Mouse (Mus musculus) stomach, embryonic 16.5 days (tissue): ENCODE results near the gene Arid3a. TPM values are rescaled to one million over a fixed set of nuclear protein-coding genes. Genes with fewer than 3 reads are reported as not detected.

Source experiments
- ATAC-seq: fragments of 200-750 bp; cut with Nextera tagmentation; 2 replicates; pipeline ENCODE4 v1.8.0; 2017; ENCODE audit warnings: moderate number of reproducible peaks, moderate TSS enrichment; ENCODE audit not compliant: insufficient read depth, low FRiP score
- H3K27ac ChIP-seq: fragments of 300-500 bp; sonication (generic); 2 replicates; pipeline ENCODE4 v1.5.1; 2014; ENCODE audit warnings: low read length
- H3K27me3 ChIP-seq: fragments of 300-500 bp; sonication (generic); 2 replicates; pipeline ENCODE4 v1.6.1; 2014; ENCODE audit warnings: low read length, control low read depth, mixed read lengths; ENCODE audit not compliant: control insufficient read depth, insufficient read depth
- H3K36me3 ChIP-seq: fragments of 300-500 bp; sonication (generic); 2 replicates; pipeline ENCODE4 v1.6.1; 2014; ENCODE audit warnings: low read length; ENCODE audit not compliant: control insufficient read depth, insufficient read depth
- H3K4me1 ChIP-seq: fragments of 300-500 bp; sonication (generic); 2 replicates; pipeline ENCODE4 v1.6.1; 2014; ENCODE audit warnings: low read length, control low read depth, mixed read lengths; ENCODE audit not compliant: control insufficient read depth, insufficient read depth
- H3K4me2 ChIP-seq: fragments of 300-500 bp; sonication (generic); 2 replicates; pipeline ENCODE4 v1.6.1; 2014; ENCODE audit warnings: low read depth, low read length, mixed read lengths
- H3K4me3 ChIP-seq: fragments of 300-500 bp; sonication (generic); replicated peaks from 2 replicates; pipeline ENCODE4 v1.5.1; 2014; ENCODE audit warnings: mild to moderate bottlenecking, low read length
- H3K9ac ChIP-seq: fragments of 300-500 bp; sonication (generic); 2 replicates; pipeline ENCODE4 v1.6.1; 2014; ENCODE audit warnings: low read length
- H3K9me3 ChIP-seq: fragments of 300-500 bp; sonication (generic); replicated peaks from 2 replicates; pipeline ENCODE4 v1.6.1; 2016; ENCODE audit warnings: low read length, control low read depth; ENCODE audit not compliant: control insufficient read depth
- WGBS: fragments of 180-500 bp; shearing (Covaris S2); extraction: QIAGEN DNeasy Blood & Tissue Kit; methylation state at CpG from one replicate; pipeline ENCODE4 v1.1.7; 2014; 5-methylcytosine and 5-hydroxymethylcytosine counted together
- polyA plus RNA-seq: library from polyadenylated mRNA; unstranded; fragments of >200 nt; fragmentation: Nextera tagmentation; extraction: Ambion mirVana; gene quantifications from 2 replicates; pipeline ENCODE4 v1.2.1, GENCODE M21; 2015

Arid3a gene
- polyA plus RNA-seq, 1 experiment from 2014 or later = 5.2 TPM

- Histone ChIP-seq H3K9ac (no peak overlapping the region), H3K4me2 (no peak overlapping the region), H3K4me3 (no peak overlapping the region), H3K36me3 (peaks cover 31% of the 10 kb centered on the region), H3K9me3 (no peaks in the 10 kb centered on the region), H3K27ac (no peak overlapping the region), H3K27me3 (no peaks in the 10 kb centered on the region), H3K4me1 (peaks cover 6% of the 10 kb centered on the region; the same call in 1 of the 2 replicates)
- no peak for ATAC-seq
- WGBS = 92% methylated on average over 9 of the region's 9 CpGs
Observed at GRCm38 (mm10) chr10:79906712-79907111, 20.1 kb upstream of the Arid3a start.

DNA sequence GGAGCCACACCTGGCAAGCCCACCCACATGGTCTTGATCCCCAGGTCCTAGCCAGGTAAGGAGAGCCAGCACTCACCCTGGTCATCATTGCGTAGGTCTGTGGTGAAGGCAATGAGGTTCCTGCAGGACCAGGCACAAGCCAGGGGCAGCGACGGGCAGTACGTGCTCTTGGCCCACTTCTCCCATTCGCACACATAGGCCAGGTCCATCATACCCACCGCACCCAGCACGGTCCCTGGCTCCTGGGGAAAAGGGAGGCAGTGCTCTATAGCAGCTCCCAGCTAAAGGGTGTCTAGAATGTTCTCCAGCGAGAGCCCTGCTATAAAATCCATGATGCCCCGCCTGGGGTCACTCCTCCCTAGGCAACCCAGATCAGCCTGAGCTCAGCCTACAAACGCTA is 19.4 kb upstream of the Arid3a start:
- 91% methylated on average over 10 of the region's 10 CpGs for WGBS
- peaks cover 6% of the 10 kb centered on the region; the same call in 1 of the 2 replicates for H3K4me1 ChIP-seq
- no peak overlapping the region for H3K4me3 ChIP-seq
- H3K4me2 ChIP-seq = no peak overlapping the region
- no peak overlapping the region for H3K9ac ChIP-seq
- no peaks in the 10 kb centered on the region for H3K27me3 ChIP-seq
- no peak overlapping the region for H3K27ac ChIP-seq
- no peaks in the 10 kb centered on the region for H3K9me3 ChIP-seq
- no peak for ATAC-seq
- peaks cover 33% of the 10 kb centered on the region for H3K36me3 ChIP-seq

- Histone ChIP-seq H3K27ac (peak within 1 kb of the TSS; percentile 93), H3K9ac (peak within 1 kb of the TSS; percentile 84), H3K4me3 (peak within 1 kb of the TSS; percentile 62), H3K9me3 (no peaks in the 10 kb centered on the region), H3K4me2 (peak within 1 kb of the TSS; percentile 53), H3K36me3 (peaks cover 30% of the 10 kb centered on the region), H3K4me1 (peaks cover 6% of the 10 kb centered on the region), H3K27me3 (no peaks in the 10 kb centered on the region)
- peak; percentile 97 for ATAC-seq
- 1% methylated on average over 52 of the region's 52 CpGs for WGBS
Observed at GRCm38 (mm10) chr10:79908167-79909091, 18.4 kb upstream of the Arid3a start, which contains the start of gene Med16. Med16 (minus strand) TSS chr10:79908923.

DNA sequence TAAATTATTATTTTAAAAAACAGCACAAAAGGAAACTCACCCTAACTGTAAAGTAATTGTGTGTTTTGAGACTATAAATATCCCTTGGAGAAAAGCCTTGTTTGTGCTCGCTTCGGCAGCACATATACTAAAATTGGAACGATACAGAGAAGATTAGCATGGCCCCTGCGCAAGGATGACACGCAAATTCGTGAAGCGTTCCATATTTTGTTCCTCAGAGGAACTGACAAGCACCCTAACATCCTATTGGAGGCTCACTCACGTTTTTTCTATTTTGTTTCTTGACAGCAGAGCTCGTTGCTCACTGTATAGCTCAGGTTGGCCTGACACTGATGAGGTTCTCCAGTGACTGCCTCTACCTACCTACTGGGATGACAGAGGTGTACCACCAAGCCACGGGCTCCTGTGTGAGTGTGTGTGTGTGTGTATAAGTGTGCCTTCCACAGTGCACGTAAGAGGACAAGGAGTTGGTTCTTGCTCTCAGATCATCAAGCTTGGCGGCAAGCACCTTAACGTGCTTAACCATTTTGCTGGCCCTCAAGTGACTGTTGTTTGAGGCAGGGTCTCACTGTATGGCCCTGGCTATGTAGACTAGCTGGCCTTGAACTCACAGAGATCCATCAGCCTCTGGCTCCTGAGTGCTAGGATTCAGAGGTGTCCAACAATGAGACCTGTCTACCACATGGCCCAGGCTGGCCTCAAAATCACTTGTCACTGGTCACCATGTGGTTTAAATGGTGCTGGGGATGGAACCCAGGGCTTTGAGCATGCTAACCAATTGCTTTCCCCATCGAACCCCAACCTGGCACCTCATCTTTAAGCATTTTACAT is 17.5 kb upstream of the Arid3a start:
- H3K9ac ChIP-seq = peak overlapping the region; percentile 34
- peak overlapping the region; percentile 8 for H3K4me3 ChIP-seq
- peak overlapping the region; percentile 39 for H3K4me2 ChIP-seq
- H3K27me3 ChIP-seq = no peaks in the 10 kb centered on the region
- peaks cover 11% of the 10 kb centered on the region for H3K4me1 ChIP-seq
- peaks cover 26% of the 10 kb centered on the region for H3K36me3 ChIP-seq
- peak; percentile 51; the same call in 1 of the 2 replicates for ATAC-seq
- no peaks in the 10 kb centered on the region for H3K9me3 ChIP-seq
- 19% methylated on average over 14 of the region's 14 CpGs for WGBS
- peak overlapping the region; percentile 85 for H3K27ac ChIP-seq

DNA sequence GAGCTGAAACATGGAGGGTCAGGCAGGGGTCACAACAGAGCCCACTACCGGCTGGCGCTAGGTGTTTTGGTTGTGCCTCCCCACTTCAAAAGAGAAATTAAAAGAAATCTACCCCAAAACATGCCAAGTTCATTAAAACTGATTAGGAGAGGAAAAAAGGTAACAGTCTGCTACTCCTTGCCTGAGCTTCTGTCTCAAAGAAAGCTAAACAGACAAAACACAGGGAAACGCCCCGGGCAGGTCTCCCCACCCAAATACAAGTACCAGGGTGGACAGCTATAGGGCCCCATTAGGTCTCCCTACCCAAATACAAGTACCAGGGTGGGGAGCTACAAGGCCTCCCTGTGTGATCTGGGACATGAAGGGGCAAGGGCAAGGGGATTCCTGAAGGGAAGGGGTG is 16.3 kb upstream of the Arid3a start, which contains the start of gene Gm26602:
Gm26602 (plus strand) TSS at position 301 of the 400 bp plus-strand sequence.
- Histone ChIP-seq H3K27ac (peak within 1 kb of the TSS; percentile 85; the same call in 1 of the 2 replicates), H3K9ac (peak within 1 kb of the TSS; percentile 34), H3K4me2 (no peak within 1 kb of the TSS), H3K27me3 (no peaks in the 10 kb centered on the region), H3K4me3 (no peak within 1 kb of the TSS), H3K9me3 (no peaks in the 10 kb centered on the region), H3K36me3 (peaks cover 16% of the 10 kb centered on the region; the same call in 1 of the 2 replicates), H3K4me1 (peaks cover 23% of the 10 kb centered on the region)
- ATAC-seq = no peak
- WGBS = 93% methylated on average over 4 of the region's 4 CpGs

- no peak overlapping the region for H3K4me3 ChIP-seq
- H3K27me3 ChIP-seq = no peaks in the 10 kb centered on the region
- no peak overlapping the region for H3K9ac ChIP-seq
- ATAC-seq = no peak
- no peak overlapping the region for H3K27ac ChIP-seq
- WGBS = 65% methylated on average over 20 of the region's 20 CpGs
- no peaks in the 10 kb centered on the region for H3K9me3 ChIP-seq
- H3K4me2 ChIP-seq = no peak overlapping the region
- peaks cover 30% of the 10 kb centered on the region for H3K4me1 ChIP-seq
- H3K36me3 ChIP-seq = 0 out of 2 replicates have a peak, but pooled peaks cover 8% of the 10 kb centered on the region
Observed at GRCm38 (mm10) chr10:79912412-79912811, 14.4 kb upstream of the Arid3a start.

GRCm38 (mm10) chr10:79914131-79914947 is 12.5 kb upstream of the Arid3a start:
- Histone ChIP-seq H3K27me3 (peaks cover 17% of the 10 kb centered on the region), H3K9ac (peak overlapping the region; percentile 63), H3K27ac (peak overlapping the region; percentile 88), H3K36me3 (0 out of 2 replicates have a peak, but pooled peaks cover 8% of the 10 kb centered on the region), H3K9me3 (no peaks in the 10 kb centered on the region), H3K4me1 (peaks cover 38% of the 10 kb centered on the region), H3K4me3 (no peak overlapping the region; the same call in 1 of the 2 replicates), H3K4me2 (peak overlapping the region; percentile 93; the same call in 1 of the 2 replicates)
- ATAC-seq = no peak
- WGBS = 63% methylated on average over 11 of the region's 11 CpGs

DNA sequence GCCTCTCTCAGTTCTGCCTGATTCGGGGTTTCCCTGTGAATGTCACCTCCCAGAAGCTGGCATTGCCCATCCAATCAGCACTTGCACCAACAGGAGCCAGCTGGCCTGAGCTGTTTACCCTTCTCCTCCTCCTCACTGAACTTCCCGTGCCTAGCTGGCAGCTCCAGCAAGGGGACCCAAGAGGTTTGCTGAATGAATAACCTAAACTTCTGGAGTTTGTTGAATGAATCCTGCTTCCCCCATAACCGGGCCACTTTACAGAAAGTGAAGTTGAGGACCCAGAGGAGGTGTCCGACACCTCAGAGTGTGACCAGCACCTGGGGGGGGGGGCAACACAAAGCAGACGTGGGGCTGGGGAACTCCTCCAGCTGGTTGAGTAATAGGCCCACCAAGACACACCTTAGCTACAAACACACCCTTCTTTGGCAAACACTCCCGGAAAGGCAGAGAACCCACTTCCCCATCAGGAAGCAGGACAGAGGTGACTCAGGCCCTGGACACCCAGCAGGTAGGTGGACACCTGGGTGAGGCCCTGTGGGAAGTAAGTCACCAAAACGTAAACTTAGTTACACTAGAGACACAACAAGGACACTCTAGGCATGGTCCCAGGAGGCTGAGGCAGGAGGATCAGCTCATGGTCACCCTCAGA is 11.8 kb upstream of the Arid3a start:
- Histone ChIP-seq H3K4me1 (peaks cover 37% of the 10 kb centered on the region), H3K9ac (peak overlapping the region; percentile 63), H3K27ac (peak overlapping the region; percentile 88), H3K4me2 (peak overlapping the region; percentile 93), H3K4me3 (peak overlapping the region; percentile 72), H3K9me3 (no peaks in the 10 kb centered on the region), H3K27me3 (peaks cover 24% of the 10 kb centered on the region), H3K36me3 (0 out of 2 replicates have a peak, but pooled peaks cover 4% of the 10 kb centered on the region)
- peak; percentile 19; the same call in 1 of the 2 replicates for ATAC-seq
- WGBS = 60% methylated on average over 6 of the region's 7 CpGs
